Mouse (Mus musculus): ENCODE measurements around the gene G6pc. TPM values are rescaled to one million over a fixed set of nuclear protein-coding genes. Genes with fewer than 3 reads are reported as not detected.
"Not testable (repeated sequence)": the region's sequence is repeated elsewhere in the genome, so short reads cannot be mapped to it uniquely, and the experiment has no call there.

G6pc gene
- polyA plus RNA-seq, 1 experiment from 2014 or later = not detected

DNA sequence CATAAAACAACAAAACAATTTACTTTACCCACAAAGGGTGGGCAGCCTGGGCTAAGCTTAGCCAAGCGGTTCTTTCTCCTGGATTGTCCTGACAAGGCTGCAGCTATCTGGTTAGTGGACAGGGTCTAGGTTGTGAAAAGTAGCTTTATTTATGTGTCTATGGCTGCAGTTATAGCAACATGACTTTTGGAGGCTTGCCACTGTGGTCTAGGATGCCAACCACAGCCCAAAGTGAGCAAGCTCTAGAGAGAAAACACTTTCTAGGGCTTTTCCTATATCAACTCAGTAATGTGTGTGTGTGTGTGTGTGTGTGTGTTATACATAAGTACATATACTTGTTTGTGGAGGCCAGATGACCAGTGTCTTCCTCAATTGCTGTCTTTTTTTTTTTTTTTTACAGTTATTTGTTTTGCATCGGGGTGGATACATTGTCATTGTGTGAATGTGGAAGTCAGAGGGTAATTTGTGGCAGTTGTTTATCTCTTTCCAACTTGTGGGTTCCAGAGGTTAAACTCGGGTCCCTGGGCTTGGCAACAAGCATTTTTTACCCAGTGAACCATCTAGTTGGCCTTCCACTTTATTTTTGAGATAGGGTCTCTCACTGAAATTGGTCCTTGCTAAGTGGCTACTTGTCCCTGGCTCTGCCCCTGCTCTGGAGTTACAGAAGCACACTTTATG lies 9.7 kb upstream of the G6pc start:
- Histone ChIP-seq H3K9ac (no peak overlapping the region), H3K4me3 (replicated peaks) (no peak overlapping the region), H3K27me3 (no peaks in the 10 kb centered on the region), H3K36me3 (no peaks in the 10 kb centered on the region), H3K4me2 (replicated peaks) (no peak overlapping the region), H3K4me1 (no peaks in the 10 kb centered on the region), H3K27ac (replicated peaks) (no peak overlapping the region), H3K9me3 (replicated peaks) (no peaks in the 10 kb centered on the region)
- no peak for ATAC-seq (ENCODE audit: insufficient number of reproducible peaks, low FRiP score, low TSS enrichment, low read depth)
- WGBS = 76% methylated on average over 3 of the region's 3 CpGs

DNA sequence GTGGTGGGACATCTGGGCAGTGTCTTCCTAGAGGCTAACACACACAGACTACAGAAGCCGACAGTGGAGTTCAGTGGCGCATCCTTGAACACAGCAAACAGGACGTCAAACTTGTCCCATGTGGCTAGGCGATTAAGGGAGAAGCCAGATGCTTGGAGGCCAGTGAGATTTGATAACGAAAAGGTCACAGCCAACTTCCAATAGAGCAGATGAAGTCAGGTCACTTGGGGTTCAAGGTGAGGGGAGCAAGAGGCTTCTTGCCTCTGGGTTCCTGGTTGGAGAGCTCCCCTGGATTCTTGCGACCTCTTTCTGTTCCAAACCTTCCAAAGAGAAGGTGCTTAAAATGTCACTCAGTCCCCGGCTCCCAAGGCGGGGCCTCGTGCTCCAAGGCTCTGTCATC lies 7.6 kb upstream of the G6pc start:
- no peaks in the 10 kb centered on the region for H3K4me1 ChIP-seq
- H3K27ac ChIP-seq (replicated peaks) = no peak overlapping the region; the same call in 1 of the 2 replicates
- no peaks in the 10 kb centered on the region for H3K36me3 ChIP-seq
- 64% methylated on average over 9 of the region's 9 CpGs for WGBS
- no peaks in the 10 kb centered on the region for H3K9me3 ChIP-seq (replicated peaks)
- H3K27me3 ChIP-seq = no peaks in the 10 kb centered on the region
- no peak overlapping the region for H3K4me2 ChIP-seq (replicated peaks)
- H3K4me3 ChIP-seq (replicated peaks) = no peak overlapping the region
- H3K9ac ChIP-seq = no peak overlapping the region
- no peak for ATAC-seq (ENCODE audit: insufficient number of reproducible peaks, low FRiP score, low TSS enrichment, low read depth)

DNA sequence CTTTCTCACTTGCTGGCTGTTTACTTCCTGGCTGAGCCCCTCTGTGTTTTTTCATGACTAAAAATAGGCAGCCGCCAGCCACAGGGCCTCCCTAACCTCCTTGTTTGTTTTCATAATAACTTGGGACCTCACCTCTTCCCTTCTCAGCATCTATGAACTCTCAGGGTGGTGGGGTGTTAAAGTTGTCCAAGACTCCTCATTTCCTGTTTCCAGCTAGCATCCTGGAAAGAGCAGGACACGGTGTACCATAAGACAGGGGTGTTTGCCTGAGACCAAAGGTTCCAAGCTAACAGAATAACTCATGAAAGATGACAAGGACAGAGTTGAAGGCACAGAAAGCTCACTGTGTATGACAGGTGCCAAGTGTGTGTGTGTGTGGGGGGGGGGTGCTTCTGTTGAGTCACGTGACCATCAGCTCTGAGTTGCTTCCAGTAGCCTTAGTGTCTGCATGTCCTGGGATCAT lies 6.7 kb upstream of the G6pc start:
- Histone ChIP-seq H3K4me3 (replicated peaks) (no peak overlapping the region), H3K27ac (replicated peaks) (no peak overlapping the region; the same call in 1 of the 2 replicates), H3K36me3 (no peaks in the 10 kb centered on the region), H3K4me2 (replicated peaks) (no peak overlapping the region), H3K27me3 (no peaks in the 10 kb centered on the region), H3K9me3 (replicated peaks) (no peaks in the 10 kb centered on the region), H3K4me1 (no peaks in the 10 kb centered on the region), H3K9ac (no peak overlapping the region)
- no peak for ATAC-seq (ENCODE audit: insufficient number of reproducible peaks, low FRiP score, low TSS enrichment, low read depth)
- WGBS = 44% methylated on average over 3 of the region's 3 CpGs

DNA sequence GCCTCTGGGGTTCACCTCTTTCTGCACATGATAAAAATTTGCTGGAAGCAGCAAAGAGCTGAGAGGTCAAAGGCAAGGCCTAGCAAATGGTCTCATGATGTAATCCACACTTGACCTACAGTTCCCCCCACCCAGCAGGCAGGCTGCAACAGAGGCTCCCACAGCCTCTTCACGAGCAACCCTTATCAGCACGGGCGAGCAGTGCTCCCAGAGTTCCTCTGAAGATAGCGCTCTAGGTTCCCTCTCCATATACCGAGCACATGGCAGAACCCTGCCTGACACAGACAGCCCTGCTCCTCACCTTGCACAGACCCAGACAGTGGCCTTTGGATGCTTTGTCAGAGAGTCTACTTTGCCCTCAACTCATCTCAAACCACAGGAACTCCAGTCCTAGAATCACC lies 2.8 kb upstream of the G6pc start:
- Histone ChIP-seq H3K9ac (no peak overlapping the region), H3K4me3 (replicated peaks) (no peak overlapping the region), H3K36me3 (no peaks in the 10 kb centered on the region), H3K27me3 (no peaks in the 10 kb centered on the region), H3K27ac (replicated peaks) (no peak overlapping the region), H3K9me3 (replicated peaks) (no peaks in the 10 kb centered on the region), H3K4me2 (replicated peaks) (no peak overlapping the region), H3K4me1 (no peaks in the 10 kb centered on the region)
- 83% methylated on average over 5 of the region's 5 CpGs for WGBS
- ATAC-seq (ENCODE audit: insufficient number of reproducible peaks, low FRiP score, low TSS enrichment, low read depth) = no peak

DNA sequence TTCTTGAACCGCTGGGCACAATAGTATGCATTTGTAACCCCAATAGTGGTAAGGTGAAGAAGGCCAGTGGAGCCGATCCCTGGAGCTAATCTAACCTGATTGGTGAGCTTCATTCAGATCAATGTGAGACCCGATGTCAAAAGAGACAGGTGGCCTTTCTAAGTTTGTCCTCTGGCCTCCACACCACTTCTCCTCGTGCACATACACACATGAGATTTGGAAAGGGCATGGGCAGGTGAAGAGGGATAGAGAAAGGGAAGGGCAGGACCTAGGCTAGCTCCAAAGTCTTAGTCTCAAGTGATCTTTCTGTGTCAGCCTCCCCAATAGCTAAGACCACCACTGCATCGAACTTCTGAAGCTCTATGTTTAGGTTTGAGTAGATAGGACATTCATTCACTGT lies 2.8 kb downstream of the G6pc start:
- H3K36me3 ChIP-seq = no peaks in the 10 kb centered on the region
- no peak overlapping the region for H3K27ac ChIP-seq (replicated peaks)
- H3K4me1 ChIP-seq = no peaks in the 10 kb centered on the region
- H3K4me2 ChIP-seq (replicated peaks) = no peak overlapping the region
- no peak overlapping the region for H3K4me3 ChIP-seq (replicated peaks)
- no peaks in the 10 kb centered on the region for H3K9me3 ChIP-seq (replicated peaks)
- H3K27me3 ChIP-seq = no peaks in the 10 kb centered on the region
- 73% methylated on average over 5 of the region's 5 CpGs for WGBS
- H3K9ac ChIP-seq = no peak overlapping the region
- ATAC-seq (ENCODE audit: insufficient number of reproducible peaks, low FRiP score, low TSS enrichment, low read depth) = no peak

DNA sequence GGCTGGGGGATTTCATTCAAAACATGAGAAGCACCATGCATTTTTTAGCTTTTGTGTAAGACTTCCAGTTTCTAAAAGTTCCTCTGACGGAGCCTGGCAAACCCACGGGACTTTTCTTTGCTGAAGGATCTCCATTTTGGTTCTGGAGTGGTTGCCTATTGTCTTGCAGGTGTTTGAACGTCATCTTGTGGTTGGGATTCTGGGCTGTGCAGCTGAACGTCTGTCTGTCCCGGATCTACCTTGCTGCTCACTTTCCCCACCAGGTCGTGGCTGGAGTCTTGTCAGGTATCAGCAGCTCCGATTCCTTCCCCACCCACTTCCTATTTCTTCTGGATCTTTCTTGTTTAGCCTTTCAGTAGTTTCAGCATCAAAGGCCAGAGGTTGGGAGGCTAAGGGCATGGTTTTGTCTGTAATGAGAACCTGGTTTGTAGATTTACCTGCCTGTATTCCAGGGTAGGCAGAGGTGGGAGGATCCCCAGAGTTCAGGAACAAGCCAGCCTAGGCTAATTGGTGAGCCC lies 7.1 kb downstream of the G6pc start:
- H3K36me3 ChIP-seq = no peaks in the 10 kb centered on the region
- 60% methylated on average over 7 of the region's 7 CpGs for WGBS
- H3K27ac ChIP-seq (replicated peaks) = no peak overlapping the region
- no peaks in the 10 kb centered on the region for H3K27me3 ChIP-seq
- no peak overlapping the region for H3K4me3 ChIP-seq (replicated peaks)
- ATAC-seq (ENCODE audit: insufficient number of reproducible peaks, low FRiP score, low TSS enrichment, low read depth) = no peak
- H3K4me2 ChIP-seq (replicated peaks) = no peak overlapping the region
- H3K9me3 ChIP-seq (replicated peaks) = no peaks in the 10 kb centered on the region
- no peaks in the 10 kb centered on the region for H3K4me1 ChIP-seq
- H3K9ac ChIP-seq = no peak overlapping the region

DNA sequence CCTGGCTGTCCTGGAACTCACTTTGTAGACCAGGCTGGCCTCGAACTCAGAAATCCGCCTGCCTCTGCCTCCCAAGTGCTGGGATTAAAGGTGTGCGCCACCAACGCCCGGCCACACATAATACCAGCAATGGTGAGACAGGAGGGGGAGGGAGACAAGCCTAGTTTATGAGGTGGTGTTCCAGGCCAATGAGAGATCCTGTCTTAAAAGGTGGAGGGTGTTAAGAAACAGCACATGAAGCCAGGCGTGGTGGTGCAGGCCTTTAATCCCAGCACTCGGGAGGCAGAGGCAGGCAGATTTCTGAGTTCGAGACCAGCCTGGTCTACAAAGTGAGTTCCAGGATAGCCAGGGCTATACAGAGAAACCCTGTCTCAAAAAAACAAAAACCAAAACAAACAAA lies 10.8 kb downstream of the G6pc start:
- H3K4me3 ChIP-seq (replicated peaks); H3K36me3 ChIP-seq; H3K4me2 ChIP-seq (replicated peaks); H3K4me1 ChIP-seq; H3K9ac ChIP-seq; H3K9me3 ChIP-seq (replicated peaks); H3K27ac ChIP-seq (replicated peaks); H3K27me3 ChIP-seq; ATAC-seq (ENCODE audit: insufficient number of reproducible peaks, low FRiP score, low TSS enrichment, low read depth): not testable (repeated sequence)
- WGBS = 93% methylated on average over 8 of the region's 8 CpGs

DNA sequence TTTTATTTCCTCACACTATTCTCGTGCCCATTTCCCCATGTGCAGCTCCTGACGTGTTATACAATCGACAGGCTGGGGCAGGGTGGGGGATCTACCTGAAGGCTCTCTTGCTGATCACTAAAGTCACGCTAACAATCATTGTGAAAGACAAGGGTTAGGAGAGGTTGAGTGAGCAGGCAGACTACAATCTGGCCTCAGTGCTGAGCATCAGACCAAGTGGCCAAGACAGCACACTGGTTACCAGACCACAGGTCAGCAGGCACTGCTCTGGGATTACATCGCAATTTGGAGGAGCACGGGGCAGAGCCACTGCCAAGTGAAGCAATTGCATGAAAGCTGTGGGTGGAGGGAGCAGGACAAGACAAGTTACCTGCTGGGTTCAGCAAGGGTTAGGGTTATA lies 11.6 kb downstream of the G6pc start:
- Histone ChIP-seq H3K27me3 (no peaks in the 10 kb centered on the region), H3K9me3 (replicated peaks) (no peaks in the 10 kb centered on the region), H3K27ac (replicated peaks) (no peak overlapping the region), H3K4me2 (replicated peaks) (no peak overlapping the region), H3K9ac (no peak overlapping the region), H3K36me3 (no peaks in the 10 kb centered on the region), H3K4me3 (replicated peaks) (no peak overlapping the region), H3K4me1 (no peaks in the 10 kb centered on the region)
- 79% methylated on average over 6 of the region's 6 CpGs for WGBS
- no peak for ATAC-seq (ENCODE audit: insufficient number of reproducible peaks, low FRiP score, low TSS enrichment, low read depth)

DNA sequence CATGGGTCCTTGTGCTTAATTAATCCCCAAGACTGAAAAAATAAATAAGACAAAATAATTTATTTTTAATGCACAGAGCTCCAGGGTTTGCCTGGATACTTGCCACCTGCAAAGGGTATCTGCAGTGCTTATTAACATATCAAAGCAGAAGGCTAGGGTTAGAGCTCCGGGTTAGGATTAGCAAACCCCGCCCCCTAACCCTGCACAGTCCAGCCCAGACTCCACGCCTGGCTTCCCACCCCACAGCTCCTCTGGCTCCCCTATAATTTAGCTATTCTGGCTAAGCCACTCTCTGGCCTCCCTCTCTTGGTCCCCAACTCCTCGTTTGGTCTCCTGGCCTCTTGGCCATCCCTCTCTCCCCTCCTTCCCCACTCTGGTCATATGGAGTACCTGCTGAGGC lies 14.5 kb downstream of the G6pc start:
- H3K4me3 ChIP-seq (replicated peaks) = no peak overlapping the region
- H3K27me3 ChIP-seq = no peaks in the 10 kb centered on the region
- H3K4me2 ChIP-seq (replicated peaks) = no peak overlapping the region
- no peak overlapping the region for H3K27ac ChIP-seq (replicated peaks)
- H3K9me3 ChIP-seq (replicated peaks) = no peaks in the 10 kb centered on the region
- H3K36me3 ChIP-seq = no peaks in the 10 kb centered on the region
- WGBS = 11% methylated on average over 4 of the region's 4 CpGs
- no peak overlapping the region for H3K9ac ChIP-seq
- H3K4me1 ChIP-seq = no peaks in the 10 kb centered on the region
- ATAC-seq (ENCODE audit: insufficient number of reproducible peaks, low FRiP score, low TSS enrichment, low read depth) = no peak

DNA sequence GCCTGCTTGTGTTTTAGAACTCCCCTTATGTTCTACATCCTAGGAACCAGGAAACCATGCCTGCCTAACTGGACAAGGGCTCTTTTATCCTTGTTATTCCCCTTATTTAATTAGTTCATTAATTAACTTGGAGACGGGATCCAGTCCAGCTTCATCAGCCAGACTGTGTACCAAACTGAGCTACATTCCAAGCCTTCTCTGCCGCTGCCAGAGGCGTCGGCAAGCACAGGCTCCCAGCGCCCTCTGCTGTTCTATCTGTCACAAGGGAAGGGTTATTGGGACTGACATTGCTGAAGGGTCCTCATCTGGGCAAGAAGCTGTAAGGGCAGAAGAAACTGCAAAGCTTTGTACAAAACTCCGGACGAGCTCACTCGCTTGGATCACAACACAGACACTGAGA lies 27.7 kb downstream of the G6pc start:
- Histone ChIP-seq H3K9me3 (replicated peaks) (no peaks in the 10 kb centered on the region), H3K4me3 (replicated peaks) (no peak overlapping the region), H3K27me3 (no peaks in the 10 kb centered on the region), H3K9ac (no peak overlapping the region), H3K4me1 (0 out of 2 replicates have a peak, but pooled peaks cover 5% of the 10 kb centered on the region), H3K27ac (replicated peaks) (no peak overlapping the region), H3K4me2 (replicated peaks) (no peak overlapping the region), H3K36me3 (no peaks in the 10 kb centered on the region)
- whole genome bisulfite sequencing = 4% methylated on average over 8 of the region's 8 CpGs
- no peak for ATAC-seq (ENCODE audit: insufficient number of reproducible peaks, low FRiP score, low TSS enrichment, low read depth)

DNA sequence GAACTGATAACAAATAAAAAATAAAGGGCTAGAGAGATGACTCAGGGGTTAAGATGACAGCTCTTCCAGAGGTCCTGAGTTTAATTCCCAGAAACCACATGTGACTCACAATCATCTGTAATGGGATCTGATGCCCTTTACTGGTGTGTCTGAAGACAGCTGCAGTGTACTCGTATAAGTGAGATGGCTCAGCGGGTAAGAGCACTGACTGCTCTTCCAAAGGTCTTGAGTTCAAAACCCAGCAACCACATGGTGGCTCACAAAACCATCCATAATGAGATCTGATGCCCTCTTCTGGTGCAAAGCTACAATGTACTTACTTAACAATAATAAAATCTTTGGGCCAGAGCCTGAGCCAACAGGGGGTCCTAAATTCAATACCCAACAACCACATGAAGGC lies 47.9 kb downstream of the G6pc start:
- 76% methylated on average over 2 of the region's 2 CpGs for WGBS
- no peak overlapping the region for H3K4me2 ChIP-seq (replicated peaks)
- peaks cover 30% of the 10 kb centered on the region for H3K36me3 ChIP-seq
- no peak for ATAC-seq (ENCODE audit: insufficient number of reproducible peaks, low FRiP score, low TSS enrichment, low read depth)
- H3K4me3 ChIP-seq (replicated peaks) = no peak overlapping the region
- no peaks in the 10 kb centered on the region for H3K9me3 ChIP-seq (replicated peaks)
- peaks cover 9% of the 10 kb centered on the region; the same call in 1 of the 2 replicates for H3K4me1 ChIP-seq
- H3K27me3 ChIP-seq = no peaks in the 10 kb centered on the region
- H3K27ac ChIP-seq (replicated peaks) = no peak overlapping the region
- H3K9ac ChIP-seq = no peak overlapping the region

Measured in embryonic facial prominence, embryonic 15.5 days (tissue).